Mouse (Mus musculus): ENCODE data around the gene Mapkapk5.

The Mapkapk5 gene

GRCm38 (mm10) chr5:121545793-121546529, at the start of gene Mapkapk5:
TSS of gene Mapkapk5 (minus strand) at chr5:121545905.
- DNase-seq (ENCODE audit: low read depth, low spot score), result peak; percentile 97

GRCm38 (mm10) chr5:121594714-121595313, 49.1 kb upstream of the Mapkapk5 start:
- no peak for DNase-seq (ENCODE audit: low read depth, low spot score)

GRCm38 (mm10) chr5:121593451-121594401, 48.0 kb upstream of the Mapkapk5 start, which contains the start of gene Aldh2:
TSS of gene Aldh2 (minus strand) at chr5:121593824.
- peak; percentile 89 for DNase-seq (ENCODE audit: low read depth, low spot score)

GRCm38 (mm10) chr5:121592816-121593407, 47.2 kb upstream of the Mapkapk5 start:
- no peak for DNase-seq (ENCODE audit: low read depth, low spot score)

GRCm38 (mm10) chr5:121592064-121592815, 46.5 kb upstream of the Mapkapk5 start:
- no peak for DNase-seq (ENCODE audit: low read depth, low spot score)

- no peak for DNase-seq (ENCODE audit: low read depth, low spot score)
Measured at GRCm38 (mm10) chr5:121591417-121592063, 45.8 kb upstream of the Mapkapk5 start.

GRCm38 (mm10) chr5:121589928-121590327, 44.2 kb upstream of the Mapkapk5 start:
- DNase-seq (ENCODE audit: low read depth, low spot score), result no peak

- peak; percentile 34 for DNase-seq (ENCODE audit: low read depth, low spot score)
Measured at GRCm38 (mm10) chr5:121586400-121587039, 40.8 kb upstream of the Mapkapk5 start.

GRCm38 (mm10) chr5:121585699-121586098, 40.0 kb upstream of the Mapkapk5 start:
- no peak for DNase-seq (ENCODE audit: low read depth, low spot score)

GRCm38 (mm10) chr5:121585005-121585404, 39.3 kb upstream of the Mapkapk5 start:
- no peak for DNase-seq (ENCODE audit: low read depth, low spot score)

GRCm38 (mm10) chr5:121583765-121584501, 38.2 kb upstream of the Mapkapk5 start:
- peak; percentile 88 for DNase-seq (ENCODE audit: low read depth, low spot score)

- no peak for DNase-seq (ENCODE audit: low read depth, low spot score)
Measured at GRCm38 (mm10) chr5:121581945-121582344, 36.2 kb upstream of the Mapkapk5 start.

GRCm38 (mm10) chr5:121576927-121577488, 31.3 kb upstream of the Mapkapk5 start:
- no peak for DNase-seq (ENCODE audit: low read depth, low spot score)

GRCm38 (mm10) chr5:121575867-121576266, 30.2 kb upstream of the Mapkapk5 start:
- peak; percentile 64 for DNase-seq (ENCODE audit: low read depth, low spot score)

- no peak for DNase-seq (ENCODE audit: low read depth, low spot score)
Measured at GRCm38 (mm10) chr5:121574145-121574544, 28.4 kb upstream of the Mapkapk5 start.

- no peak for DNase-seq (ENCODE audit: low read depth, low spot score)
Measured at GRCm38 (mm10) chr5:121570787-121571186, 25.1 kb upstream of the Mapkapk5 start.

GRCm38 (mm10) chr5:121569881-121570420, 24.2 kb upstream of the Mapkapk5 start:
- no peak for DNase-seq (ENCODE audit: low read depth, low spot score)

GRCm38 (mm10) chr5:121566035-121566681, 20.5 kb upstream of the Mapkapk5 start:
- no peak for DNase-seq (ENCODE audit: low read depth, low spot score)

Measured in ES-CJ7 (cell line).